Mouse (Mus musculus): Measurements from ENCODE around the gene Chrm4. TPM values are rescaled to one million over a fixed set of nuclear protein-coding genes. Genes with fewer than 3 reads are reported as not detected.
A peak's percentile ranks its signal among the peaks of the same experiment; 100 is the strongest.

The Chrm4 gene
- polyA plus RNA-seq, 1 experiment, result 0.13 TPM

GRCm38 (mm10) chr2:91950275-91951085 is 23.4 kb downstream of the Chrm4 start:
- 9% methylated on average over 15 of the region's 15 CpGs for WGBS
- peaks cover 62% of the 10 kb centered on the region for H3K4me1 ChIP-seq (ENCODE audit: control insufficient read depth, insufficient read depth, low read length)
- no peak for DNase-seq
- TF ChIP-seq POLR2A (IDR thresholded peaks at IDR 0.05; ENCODE audit: borderline replicate concordance, extremely low read depth, low read depth, low read length), result no peak
- no peak for TF ChIP-seq CTCF (IDR thresholded peaks at IDR 0.05; ENCODE audit: insufficient read depth, low read length)
- H3K4me3 ChIP-seq (replicated peaks; ENCODE audit: extremely low read depth, low read depth, low read length), result peak overlapping the region; percentile 4

GRCm38 (mm10) chr2:91953825-91954224 is 26.8 kb downstream of the Chrm4 start:
- no peak overlapping the region for H3K4me3 ChIP-seq (replicated peaks; ENCODE audit: extremely low read depth, low read depth, low read length)
- TF ChIP-seq CTCF (IDR thresholded peaks at IDR 0.05; ENCODE audit: insufficient read depth, low read length), result no peak
- TF ChIP-seq POLR2A (IDR thresholded peaks at IDR 0.05; ENCODE audit: borderline replicate concordance, extremely low read depth, low read depth, low read length), result 0 out of 2 replicates have a peak, but pooled peaks have one; percentile 27
- WGBS, result 15% methylated on average over 5 of the region's 5 CpGs
- DNase-seq, result peak; percentile 78
- peaks cover 55% of the 10 kb centered on the region for H3K4me1 ChIP-seq (ENCODE audit: control insufficient read depth, insufficient read depth, low read length)

GRCm38 (mm10) chr2:91955121-91955591 is 28.1 kb downstream of the Chrm4 start:
- 40% methylated on average over 4 of the region's 4 CpGs for WGBS
- no peak overlapping the region for H3K4me3 ChIP-seq (replicated peaks; ENCODE audit: extremely low read depth, low read depth, low read length)
- no peak for TF ChIP-seq POLR2A (IDR thresholded peaks at IDR 0.05; ENCODE audit: borderline replicate concordance, extremely low read depth, low read depth, low read length)
- H3K4me1 ChIP-seq (ENCODE audit: control insufficient read depth, insufficient read depth, low read length), result peaks cover 42% of the 10 kb centered on the region
- no peak for DNase-seq

GRCm38 (mm10) chr2:91955875-91956274 is 28.8 kb downstream of the Chrm4 start:
- DNase-seq, result no peak
- peaks cover 39% of the 10 kb centered on the region for H3K4me1 ChIP-seq (ENCODE audit: control insufficient read depth, insufficient read depth, low read length)
- 64% methylated on average over 6 of the region's 6 CpGs for WGBS
- TF ChIP-seq CTCF (IDR thresholded peaks at IDR 0.05; ENCODE audit: insufficient read depth, low read length) (no peak), POLR2A (IDR thresholded peaks at IDR 0.05; ENCODE audit: borderline replicate concordance, extremely low read depth, low read depth, low read length) (no peak)
- H3K4me3 ChIP-seq (replicated peaks; ENCODE audit: extremely low read depth, low read depth, low read length), result no peak overlapping the region

- no peak for DNase-seq
- no peak overlapping the region for H3K4me3 ChIP-seq (replicated peaks; ENCODE audit: extremely low read depth, low read depth, low read length)
- TF ChIP-seq CTCF (IDR thresholded peaks at IDR 0.05; ENCODE audit: insufficient read depth, low read length), result no peak
- 1% methylated on average over 4 of the region's 4 CpGs for WGBS
- peaks cover 42% of the 10 kb centered on the region for H3K4me1 ChIP-seq (ENCODE audit: control insufficient read depth, insufficient read depth, low read length)
Observed at GRCm38 (mm10) chr2:91957096-91957495, 30.0 kb downstream of the Chrm4 start.

- 69% methylated on average over 8 of the region's 8 CpGs for WGBS
- TF ChIP-seq CTCF (IDR thresholded peaks at IDR 0.05; ENCODE audit: insufficient read depth, low read length), result no peak
- no peak for TF ChIP-seq POLR2A (IDR thresholded peaks at IDR 0.05; ENCODE audit: borderline replicate concordance, extremely low read depth, low read depth, low read length)
- peaks cover 45% of the 10 kb centered on the region for H3K4me1 ChIP-seq (ENCODE audit: control insufficient read depth, insufficient read depth, low read length)
Observed at GRCm38 (mm10) chr2:91958049-91958448, 31.0 kb downstream of the Chrm4 start.

GRCm38 (mm10) chr2:91958701-91959457 is 31.8 kb downstream of the Chrm4 start:
- Histone ChIP-seq H3K4me3 (replicated peaks; ENCODE audit: extremely low read depth, low read depth, low read length) (no peak overlapping the region), H3K4me1 (ENCODE audit: control insufficient read depth, insufficient read depth, low read length) (peaks cover 40% of the 10 kb centered on the region)
- DNase-seq, result peak; percentile 59
- TF ChIP-seq POLR2A (IDR thresholded peaks at IDR 0.05; ENCODE audit: borderline replicate concordance, extremely low read depth, low read depth, low read length), result no peak
- TF ChIP-seq CTCF (IDR thresholded peaks at IDR 0.05; ENCODE audit: insufficient read depth, low read length), result peak; percentile 78
- WGBS, result 48% methylated on average over 10 of the region's 10 CpGs

More at GRCm38 (mm10) chr2:91958049-91958448, 31.0 kb downstream of the Chrm4 start:
- DNase-seq, result no peak
- H3K4me3 ChIP-seq (replicated peaks; ENCODE audit: extremely low read depth, low read depth, low read length), result no peak overlapping the region

- Histone ChIP-seq H3K4me3 (replicated peaks; ENCODE audit: extremely low read depth, low read depth, low read length) (no peak overlapping the region), H3K4me1 (ENCODE audit: control insufficient read depth, insufficient read depth, low read length) (peaks cover 34% of the 10 kb centered on the region)
- DNase-seq, result no peak
- TF ChIP-seq CTCF (IDR thresholded peaks at IDR 0.05; ENCODE audit: insufficient read depth, low read length) (no peak), POLR2A (IDR thresholded peaks at IDR 0.05; ENCODE audit: borderline replicate concordance, extremely low read depth, low read depth, low read length) (no peak)
- 58% methylated on average over 11 of the region's 11 CpGs for WGBS
Observed at GRCm38 (mm10) chr2:91959544-91960410, 32.7 kb downstream of the Chrm4 start.

GRCm38 (mm10) chr2:91960459-91960858 is 33.4 kb downstream of the Chrm4 start:
- TF ChIP-seq POLR2A (IDR thresholded peaks at IDR 0.05; ENCODE audit: borderline replicate concordance, extremely low read depth, low read depth, low read length), result no peak
- no peak for TF ChIP-seq CTCF (IDR thresholded peaks at IDR 0.05; ENCODE audit: insufficient read depth, low read length)
- WGBS, result 79% methylated on average over 5 of the region's 5 CpGs
- DNase-seq, result no peak
- no peak overlapping the region for H3K4me3 ChIP-seq (replicated peaks; ENCODE audit: extremely low read depth, low read depth, low read length)
- peaks cover 28% of the 10 kb centered on the region for H3K4me1 ChIP-seq (ENCODE audit: control insufficient read depth, insufficient read depth, low read length)
